Mouse (Mus musculus) thymus, postnatal 10 days (tissue): ENCODE data around the gene Slc11a1.
"Not testable (repeated sequence)": the region's sequence is repeated elsewhere in the genome, so short reads cannot be mapped to it uniquely, and the experiment has no call there.

ENCODE experiments used
- DNase-seq, 2 experiments: peaks; one replicate each; pipeline ENCODE4 v3.0.0; 2021; ENCODE audit warnings: low spot score in 2 of 2

Slc11a1 gene

DNA sequence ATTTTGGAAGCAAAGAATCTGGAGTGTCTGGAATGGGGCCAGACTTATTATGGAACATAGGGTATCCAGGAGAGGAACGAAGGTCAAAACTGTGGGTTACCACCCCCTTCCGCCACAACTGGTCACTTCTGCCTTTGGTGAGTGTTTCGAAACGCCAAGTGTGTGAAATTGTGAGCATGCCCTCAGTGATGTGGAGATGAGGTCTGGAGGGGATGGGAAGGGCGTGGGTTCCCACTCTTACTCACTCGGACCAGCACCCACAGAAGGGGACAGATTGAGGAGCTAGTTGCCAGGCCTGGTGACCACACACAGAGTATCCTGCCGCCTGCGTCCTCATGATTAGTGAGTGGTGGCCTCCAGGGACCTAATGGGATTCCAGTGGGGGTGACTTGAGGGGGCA lies at the start of gene Slc11a1:
Slc11a1 (plus strand) TSS at position 216 of the 400 bp plus-strand sequence.
- no peak for DNase-seq

DNA sequence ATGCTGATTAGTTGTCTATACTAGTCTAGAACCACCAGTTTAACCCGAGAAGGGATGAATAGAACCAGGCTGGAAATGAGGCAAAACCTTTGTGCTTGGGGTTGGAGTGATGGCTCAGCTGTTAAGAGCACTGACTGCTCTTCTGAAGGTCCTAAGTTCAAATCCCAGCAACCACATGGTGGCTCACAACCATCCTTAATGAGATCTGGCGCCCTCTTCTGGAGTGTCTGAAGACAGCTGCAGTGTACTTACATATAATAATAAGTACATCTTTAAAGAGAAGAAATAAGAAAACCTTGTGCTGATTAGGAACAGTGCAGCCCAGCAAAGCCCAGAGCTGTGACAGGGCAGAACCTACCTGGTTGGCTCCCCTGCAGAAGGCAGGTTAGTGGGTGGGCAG lies 48.1 kb upstream of the Slc11a1 start:
- not testable (repeated sequence) for DNase-seq

DNA sequence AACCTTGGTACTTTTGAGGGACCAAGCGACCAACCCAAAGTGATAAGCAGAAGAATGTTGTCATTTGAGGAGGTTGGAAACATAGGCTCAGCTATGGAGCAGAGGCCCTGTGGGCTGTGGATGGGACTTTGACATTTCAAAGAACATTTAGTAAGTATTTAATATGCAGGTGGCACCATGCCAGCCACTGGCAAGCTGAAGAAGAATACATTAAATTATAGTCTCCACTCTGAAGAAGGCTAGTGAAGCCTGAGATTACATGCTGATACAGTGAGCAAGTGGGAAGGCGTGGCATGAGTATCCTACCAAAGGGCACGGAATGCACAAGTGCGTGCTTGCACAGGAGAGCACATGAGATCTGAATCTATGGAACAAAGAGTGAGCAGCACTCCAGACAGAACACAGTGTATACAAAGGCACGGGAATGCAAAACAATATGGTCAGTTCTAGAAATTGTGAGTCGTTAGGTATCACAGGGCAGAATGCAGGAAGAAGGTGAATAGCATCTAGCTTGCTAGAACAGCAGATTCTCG lies 45.0 kb upstream of the Slc11a1 start:
- DNase-seq = no peak

DNA sequence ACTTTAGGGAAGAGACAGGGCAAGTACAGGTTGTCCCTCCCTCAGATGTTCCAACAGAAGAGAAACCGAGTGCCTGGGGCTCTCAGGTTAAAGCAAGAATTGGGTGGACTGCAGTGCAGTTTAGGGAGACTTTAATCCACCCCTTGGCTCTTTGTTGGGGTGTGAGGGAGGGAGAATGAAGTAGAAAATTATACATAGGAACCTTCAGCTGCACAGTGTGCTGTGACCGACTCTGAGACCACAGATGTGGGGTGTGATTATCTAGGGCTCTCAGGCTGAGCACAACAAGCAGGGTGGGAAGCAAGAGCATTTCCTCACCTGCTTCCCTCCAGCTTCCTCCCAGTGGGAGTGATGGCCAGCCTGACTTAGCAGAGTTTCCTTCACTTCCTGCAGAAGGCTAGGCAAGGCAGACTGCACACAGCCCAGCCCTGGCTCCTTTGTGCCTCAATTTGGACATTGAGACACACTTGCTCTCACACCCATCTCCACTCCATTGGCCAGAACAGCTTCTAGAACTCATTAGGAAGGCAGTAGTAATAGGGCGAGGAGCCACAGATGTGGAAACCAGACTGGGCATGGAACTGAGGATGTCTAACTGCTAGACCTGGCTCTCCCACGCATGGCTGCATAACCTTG lies 43.8 kb upstream of the Slc11a1 start:
- DNase-seq = no peak

DNA sequence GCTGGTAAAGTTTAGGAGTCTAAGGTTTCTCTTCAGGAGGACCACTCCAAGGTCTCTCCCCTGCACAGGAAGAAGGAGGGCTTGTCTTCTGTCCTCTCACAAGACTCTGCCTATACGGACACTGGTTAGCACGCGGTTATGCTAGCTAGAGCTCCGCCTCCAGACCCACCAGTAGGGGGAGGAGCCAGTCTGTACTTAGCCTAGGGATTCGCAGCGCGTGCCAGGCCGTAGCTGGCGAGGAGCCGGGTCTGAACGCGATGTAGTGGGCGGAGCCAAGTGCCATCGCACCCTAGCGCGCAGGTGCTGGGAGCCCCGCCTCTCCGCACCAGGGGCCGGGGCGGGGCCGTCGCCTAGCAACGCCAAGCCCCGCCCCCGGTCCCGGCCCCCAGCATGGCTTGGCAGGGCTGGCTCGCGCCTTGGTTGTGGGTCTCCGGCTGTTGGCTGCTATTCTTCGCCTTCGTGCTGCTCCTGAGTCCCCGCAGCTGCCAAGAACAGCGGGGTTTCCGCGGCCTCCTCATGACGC lies 42.7 kb upstream of the Slc11a1 start:
- DNase-seq = peak; percentile 95

DNA sequence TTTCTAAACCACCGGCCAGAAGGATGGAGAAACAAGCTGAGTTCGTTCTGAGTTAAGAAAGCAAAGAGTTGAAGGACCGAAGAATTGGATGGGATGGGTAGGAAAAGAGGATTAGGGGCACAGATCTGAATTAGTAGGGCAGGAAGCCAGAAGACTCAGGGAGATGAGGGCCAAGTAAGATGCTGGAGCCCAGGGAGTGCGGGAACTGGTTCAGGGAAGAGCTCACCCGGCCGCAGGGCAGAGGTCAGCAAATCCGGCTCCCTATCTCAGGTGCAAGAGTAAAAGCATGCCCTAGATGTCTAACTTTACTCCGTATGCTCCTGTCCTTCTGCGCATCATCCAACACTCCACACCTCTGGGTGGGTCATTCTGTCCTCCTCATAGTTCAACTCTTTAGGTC lies 42.1 kb upstream of the Slc11a1 start:
- DNase-seq = no peak

DNA sequence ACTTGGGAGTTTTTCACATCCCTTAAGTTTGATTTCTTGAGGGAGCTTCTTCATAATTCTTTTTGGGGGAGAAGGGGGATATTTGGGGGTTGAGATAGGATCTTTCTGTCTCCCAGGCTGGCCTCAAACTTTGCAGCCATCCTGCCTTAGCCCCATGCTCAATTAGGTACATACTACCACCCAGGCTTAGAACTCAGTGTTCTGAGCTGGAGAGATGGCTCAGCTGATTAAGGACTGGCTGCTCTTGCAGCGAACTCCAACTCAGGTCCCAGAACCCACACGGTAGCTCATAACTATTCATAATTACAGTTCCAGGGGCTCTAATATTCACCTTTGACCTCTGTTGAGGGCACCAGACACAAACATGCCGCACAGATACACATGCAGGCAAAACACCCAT lies 40.4 kb upstream of the Slc11a1 start:
- no peak for DNase-seq

DNA sequence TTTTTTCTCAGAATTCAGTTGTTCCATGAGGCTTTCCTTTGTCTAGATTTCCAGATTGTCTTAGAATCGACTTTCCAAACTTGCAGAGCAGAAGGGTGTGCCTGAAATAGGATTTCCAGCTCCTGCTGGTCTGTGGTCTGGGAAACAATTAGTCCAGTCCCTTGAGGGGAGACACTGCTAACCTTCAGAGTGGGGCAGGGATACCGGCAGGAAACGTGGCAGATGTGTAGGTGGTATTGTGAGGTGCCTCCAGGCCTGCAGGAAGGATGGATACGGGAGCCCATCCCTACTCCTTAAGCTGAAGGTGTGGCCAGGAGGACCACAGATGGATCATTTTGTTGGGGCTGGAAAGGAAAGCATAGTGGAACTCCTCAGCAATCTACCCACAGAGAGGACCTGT lies 40.0 kb upstream of the Slc11a1 start:
- DNase-seq = no peak

DNA sequence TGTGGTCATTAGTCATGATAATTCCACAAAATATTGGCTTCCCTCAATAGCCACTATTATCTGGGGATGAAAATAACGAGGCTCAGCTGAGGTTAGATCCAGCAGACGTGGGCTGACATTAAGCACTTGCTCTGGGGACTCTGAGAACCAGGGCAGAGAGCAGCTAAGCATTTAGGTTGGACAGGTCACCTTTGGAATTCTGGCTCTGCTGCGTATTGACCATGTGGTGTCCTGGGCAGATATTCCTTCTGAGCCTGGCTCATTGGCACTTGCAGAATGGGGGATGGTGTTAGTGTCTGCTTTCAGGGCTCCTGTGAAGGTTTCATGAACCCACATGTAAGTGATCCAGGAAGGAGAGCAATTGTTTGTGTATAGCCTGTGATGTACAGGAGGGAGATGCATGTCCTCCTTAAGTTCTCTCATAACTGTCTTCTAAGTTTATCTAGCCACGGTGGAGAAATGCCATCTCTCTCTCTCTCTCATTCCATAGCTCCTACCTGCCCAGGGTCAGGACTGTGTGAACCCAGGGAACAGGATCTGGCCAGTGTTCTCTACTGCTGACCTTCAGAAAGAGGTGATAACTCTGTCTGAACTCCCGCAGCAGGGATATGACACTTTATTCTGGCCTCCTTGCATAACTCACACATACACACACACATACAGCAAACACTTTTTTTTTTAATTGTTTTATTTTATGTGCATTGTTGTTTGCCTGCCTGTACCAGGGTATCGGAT lies 39.4 kb upstream of the Slc11a1 start:
- DNase-seq = no peak

DNA sequence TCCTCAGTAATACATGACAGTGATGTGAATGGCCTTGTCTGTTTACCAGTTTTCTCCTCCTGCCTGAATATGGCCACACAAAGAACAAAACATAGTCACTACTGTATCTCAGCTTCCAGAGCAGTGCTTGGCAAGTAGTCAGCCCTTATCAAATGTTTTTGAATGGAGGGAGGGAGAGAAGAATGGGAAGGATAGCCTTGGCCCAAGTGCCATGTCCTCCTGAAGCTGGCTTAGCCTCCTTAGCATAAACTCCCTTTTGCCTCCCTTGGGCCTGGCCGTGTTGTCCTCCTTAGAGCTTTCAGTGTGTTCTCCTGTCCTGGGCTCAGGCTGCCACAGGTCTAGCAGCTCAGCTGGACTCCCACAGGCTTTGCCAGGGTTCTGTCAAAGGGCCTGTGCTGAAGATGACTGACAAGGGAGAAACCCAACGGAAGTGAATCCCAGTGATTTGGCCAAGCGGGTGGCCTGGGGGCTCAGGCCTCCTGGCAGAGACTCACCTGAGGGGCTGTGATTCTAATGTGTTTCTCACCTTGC lies 37.7 kb upstream of the Slc11a1 start:
- DNase-seq = no peak

DNA sequence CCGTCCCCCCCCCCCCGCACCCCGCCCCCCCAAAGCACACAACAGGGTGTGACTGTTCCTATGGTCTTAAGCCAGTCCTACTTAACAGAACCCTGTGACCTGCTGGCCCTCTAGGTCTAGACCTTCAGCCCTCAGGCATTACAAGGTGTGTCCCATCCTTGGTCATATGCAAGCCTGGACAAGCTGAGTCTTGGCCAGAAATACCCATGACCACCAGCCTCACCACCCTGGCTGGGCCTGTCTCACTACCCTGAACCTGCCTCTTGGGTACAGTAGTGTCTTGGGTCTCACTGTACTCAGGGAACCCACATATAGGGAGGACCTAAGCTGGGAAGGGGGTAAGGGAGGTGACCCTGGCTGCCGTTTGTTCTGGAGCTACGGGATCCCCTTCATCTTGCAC lies 37.0 kb upstream of the Slc11a1 start:
- DNase-seq = no peak

DNA sequence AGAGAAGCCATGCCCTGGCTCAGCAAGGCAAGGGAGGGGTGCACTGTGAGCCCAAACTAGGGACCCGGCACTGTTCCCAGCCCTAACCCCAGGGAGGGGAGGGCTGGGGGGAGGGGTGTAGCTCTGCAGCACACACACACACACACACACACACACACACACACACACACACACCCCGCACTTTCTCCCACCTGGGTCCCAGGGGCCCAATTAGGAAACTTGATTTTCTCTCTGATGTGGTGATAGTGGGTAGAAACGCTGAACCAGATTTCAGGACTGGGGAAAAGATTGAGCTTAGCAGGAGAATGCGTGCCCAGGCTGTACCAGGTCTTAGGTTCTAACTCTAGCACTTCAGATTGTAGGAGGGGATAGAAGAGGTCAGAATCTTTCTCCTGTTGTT lies 36.4 kb upstream of the Slc11a1 start:
- no peak for DNase-seq

DNA sequence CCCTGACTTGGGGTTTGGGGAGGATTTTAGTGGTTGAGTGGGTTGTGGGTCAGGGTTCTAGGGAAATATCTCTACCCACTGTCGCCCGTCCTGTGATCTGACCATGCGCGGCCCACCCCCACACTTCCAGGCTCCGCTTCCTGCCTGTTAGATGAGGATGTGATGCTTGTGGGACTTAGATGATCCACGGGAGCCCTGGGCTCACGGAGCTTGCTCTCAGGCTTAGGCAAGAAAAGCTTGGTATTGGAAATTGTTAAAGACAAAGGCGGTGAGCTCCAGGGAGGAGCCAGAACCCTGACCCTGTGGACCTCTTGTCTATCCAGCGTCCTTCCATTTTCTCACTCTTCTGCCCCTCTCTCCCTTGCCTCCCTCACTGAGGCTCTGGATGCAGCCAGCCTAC lies 35.1 kb upstream of the Slc11a1 start:
- DNase-seq = no peak

DNA sequence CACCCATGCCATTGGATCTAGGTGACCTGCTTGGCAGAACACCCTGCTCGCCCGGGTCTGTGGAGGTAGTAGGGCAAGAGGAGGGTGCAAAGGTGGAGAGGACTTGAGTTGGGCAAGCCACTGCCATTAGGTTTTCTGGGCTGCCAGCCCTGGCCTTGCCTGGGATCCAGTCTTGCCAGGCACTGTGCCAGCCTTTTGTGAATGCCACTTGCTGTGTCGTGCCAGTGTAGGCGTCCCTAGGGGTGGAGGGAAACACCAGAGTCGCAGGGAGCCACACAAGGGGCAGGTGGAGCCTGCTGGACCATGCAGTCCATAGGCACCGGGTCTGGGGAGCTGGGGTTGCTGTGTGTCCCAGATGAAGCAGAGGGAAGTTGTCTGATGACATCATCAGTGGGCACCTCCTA lies 34.6 kb upstream of the Slc11a1 start:
- no peak for DNase-seq

DNA sequence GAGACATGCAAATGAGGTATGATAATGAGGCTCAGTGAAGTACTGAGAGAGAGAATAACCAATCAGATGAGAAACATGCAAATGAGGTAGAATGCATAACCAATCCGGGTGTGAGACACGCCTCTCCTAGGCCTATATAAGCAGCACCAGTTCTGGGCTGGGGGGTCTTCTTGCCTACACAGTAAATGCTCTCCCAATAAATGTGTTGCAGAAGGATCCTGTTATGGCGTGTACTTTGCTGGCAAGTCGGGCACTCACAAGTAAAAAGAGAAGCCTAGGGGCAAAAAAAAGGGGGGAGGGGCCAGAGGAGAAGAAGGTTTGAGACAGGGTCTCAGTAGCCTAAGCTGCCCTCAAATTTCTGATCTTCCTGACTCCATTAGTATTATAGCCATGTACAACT lies 34.0 kb upstream of the Slc11a1 start:
- DNase-seq = not testable (repeated sequence)

DNA sequence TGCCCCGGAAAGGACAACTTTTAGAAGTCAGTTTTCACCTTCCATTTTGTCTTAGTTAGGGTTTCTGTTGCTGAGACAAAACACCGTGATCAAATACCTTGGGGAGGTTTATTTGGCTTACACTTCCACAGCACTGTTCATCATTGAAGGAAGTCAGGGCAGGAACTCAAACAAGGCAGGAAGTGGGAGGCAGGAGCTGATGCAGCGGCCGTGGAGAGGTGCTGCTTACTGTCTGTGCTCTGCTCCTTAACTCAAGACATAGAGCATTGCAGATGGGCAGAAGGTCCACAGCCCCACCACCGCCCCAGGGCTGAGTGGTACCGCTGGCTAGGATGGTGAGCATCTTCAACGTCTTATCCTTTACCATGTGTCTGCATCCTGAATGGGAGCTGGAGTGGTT lies 33.1 kb upstream of the Slc11a1 start:
- no peak for DNase-seq

DNA sequence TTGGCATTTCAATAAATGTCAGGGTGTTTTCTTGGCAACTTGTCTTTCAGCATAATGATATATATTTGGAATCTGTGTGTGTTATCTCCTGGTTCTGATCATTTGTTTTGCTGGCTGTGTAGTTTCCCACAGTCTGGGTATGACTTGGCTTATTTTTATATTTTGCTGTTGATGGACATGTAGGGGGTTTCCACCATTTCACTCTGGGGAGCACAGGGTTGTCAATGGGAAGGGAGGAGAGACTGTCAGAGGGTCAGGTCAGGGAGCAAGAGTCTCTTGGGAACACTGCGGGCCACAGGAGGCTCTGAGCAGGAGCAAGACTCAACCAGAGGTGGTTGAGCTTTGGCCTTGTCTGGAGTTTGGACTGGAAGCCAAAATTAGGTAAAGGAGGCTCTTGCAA lies 32.7 kb upstream of the Slc11a1 start:
- DNase-seq = no peak

DNA sequence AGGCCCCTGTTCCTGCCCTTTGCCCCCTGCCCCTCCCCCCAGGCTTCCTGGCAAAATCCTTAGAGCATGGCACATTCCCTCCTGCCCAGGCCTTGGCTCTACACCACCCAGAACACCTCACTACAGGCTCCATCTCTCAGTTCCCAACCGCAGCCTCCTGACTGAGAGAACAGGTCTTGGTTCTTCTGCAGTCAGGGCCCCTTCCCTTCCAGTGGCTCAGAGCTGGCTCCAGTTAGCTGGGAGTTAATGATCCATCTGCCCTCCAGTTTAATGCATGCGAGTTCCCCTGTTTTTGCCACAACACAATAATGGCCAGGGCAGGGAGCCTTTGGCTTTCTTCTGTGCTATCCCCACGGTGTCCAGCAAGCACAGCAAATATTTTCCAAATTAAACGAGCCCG lies 31.8 kb upstream of the Slc11a1 start:
- DNase-seq = no peak

DNA sequence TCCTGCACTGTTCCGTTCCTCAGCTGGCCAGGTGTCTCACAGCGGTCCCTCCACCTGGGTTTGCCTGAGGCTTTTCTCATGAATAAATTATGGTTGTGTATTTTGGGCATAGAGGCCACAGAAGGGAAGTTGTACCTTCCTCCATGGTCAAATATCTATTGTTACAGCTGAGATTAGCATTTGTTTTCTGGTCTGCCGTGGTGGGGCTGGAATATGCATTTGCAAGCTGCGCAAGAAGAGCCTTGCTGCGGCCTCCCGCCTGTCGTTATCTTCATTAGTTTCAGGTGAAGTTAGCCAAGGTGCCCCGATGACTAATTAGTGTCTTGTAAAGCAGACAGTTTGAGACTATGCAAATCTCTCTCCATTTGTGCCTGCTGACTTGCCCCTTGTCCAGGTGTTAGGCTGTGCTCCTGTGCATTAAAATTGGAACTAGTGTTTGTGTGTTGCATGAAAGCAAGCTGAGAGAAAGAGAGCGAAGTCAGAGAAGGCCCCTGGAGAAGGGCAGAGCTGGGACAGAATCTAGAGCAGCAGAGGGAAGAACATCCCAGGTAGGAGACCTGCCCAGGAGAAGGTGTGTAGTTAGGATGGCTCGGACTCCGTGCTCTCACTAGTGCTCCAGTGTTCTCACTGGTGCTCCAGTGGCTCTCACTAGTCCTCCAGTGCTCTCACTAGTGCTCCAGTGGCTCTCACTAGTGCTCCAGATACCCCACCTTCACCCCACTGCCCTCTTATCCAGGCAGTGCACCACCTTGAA lies 30.7 kb upstream of the Slc11a1 start:
- no peak for DNase-seq

DNA sequence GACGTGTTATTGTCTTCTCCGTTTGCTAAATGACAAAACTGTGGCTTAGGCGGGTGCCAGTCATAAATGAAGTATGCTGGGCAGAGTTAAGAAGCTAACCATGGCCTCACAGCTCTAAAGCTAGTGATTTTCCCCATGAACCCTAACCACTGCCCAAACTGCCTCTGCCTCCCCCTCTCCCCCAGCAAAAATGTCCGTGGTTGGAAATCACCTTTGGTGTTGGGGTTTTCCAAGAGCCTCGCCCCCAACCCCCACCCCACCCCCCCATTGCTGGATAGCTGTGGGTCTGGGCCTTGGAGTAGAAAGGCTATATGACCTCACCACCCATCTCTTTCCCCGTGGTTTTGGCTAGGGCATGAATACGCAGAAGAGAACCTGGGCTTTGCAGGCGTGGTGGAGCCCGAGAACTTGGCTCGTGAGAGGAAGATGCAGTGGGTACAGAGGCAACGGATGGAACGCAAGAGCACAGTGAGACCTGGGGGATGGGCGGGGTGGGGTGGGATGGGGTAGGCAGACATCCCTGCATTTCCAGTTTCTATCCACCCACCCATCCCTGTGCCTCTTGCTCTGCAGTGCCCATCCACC lies 23.7 kb upstream of the Slc11a1 start:
- no peak for DNase-seq

DNA sequence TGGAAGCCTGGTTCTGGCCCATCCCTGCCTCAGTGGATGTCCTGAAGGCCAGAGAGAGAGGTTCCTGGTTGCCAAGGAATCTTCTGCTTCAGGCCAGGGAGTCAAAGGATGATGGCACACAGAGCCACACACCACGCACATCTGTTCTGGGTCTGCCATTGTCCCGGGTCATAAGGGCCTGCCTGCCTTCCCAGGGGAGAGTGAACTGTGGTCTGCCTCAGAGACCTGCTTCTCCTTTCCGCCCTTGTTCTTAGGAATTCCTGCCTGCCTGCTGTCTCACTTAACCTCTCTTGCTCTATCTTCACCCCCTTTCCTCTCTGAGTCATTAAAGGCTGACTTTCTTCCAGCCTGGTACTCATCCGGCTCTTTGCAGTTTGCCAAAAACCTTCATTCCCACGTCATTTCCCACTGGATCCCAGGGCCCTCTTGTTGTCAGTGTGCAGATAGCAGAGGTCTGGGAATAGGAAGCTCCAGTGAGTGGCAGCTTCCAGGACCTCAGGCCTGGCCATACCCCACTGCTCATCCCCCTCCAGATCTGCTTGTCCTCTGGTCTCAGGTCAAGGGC lies 22.4 kb upstream of the Slc11a1 start:
- no peak for DNase-seq
